Mouse (Mus musculus) CD4-positive, CD25-positive, alpha-beta regulatory T cell, adult 2 months (primary cell): ENCODE data around the gene Cbx1.
"Not testable (repeated sequence)": the region's sequence is repeated elsewhere in the genome, so short reads cannot be mapped to it uniquely, and the experiment has no call there.

Experiments used
- DNase-seq: peaks from one replicate; pipeline ENCODE4 v3.0.0-alpha.2; 2012; ENCODE audit warnings: low read depth, low spot score

Gene Cbx1

DNA sequence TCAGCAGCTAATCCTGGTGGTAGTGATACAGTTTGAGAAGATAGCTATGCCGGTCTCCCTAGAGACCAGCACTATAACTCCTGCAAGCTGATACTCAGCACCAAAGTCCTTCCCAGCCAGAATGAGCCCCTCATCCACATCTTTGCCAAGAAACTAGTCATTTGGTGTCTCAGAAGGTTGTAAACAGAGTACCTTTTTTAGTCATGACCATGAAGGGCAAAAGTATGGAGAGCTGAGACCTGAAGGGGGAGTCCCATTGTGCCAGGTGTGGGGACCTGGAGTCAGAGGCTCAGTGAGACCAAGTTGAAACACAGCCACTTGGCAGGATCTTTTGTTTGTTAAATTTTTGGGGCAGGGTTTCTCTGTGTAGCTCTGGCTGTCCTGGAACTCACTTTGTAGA, 45.2 kb downstream of the Cbx1 start:
- no peak for DNase-seq

DNA sequence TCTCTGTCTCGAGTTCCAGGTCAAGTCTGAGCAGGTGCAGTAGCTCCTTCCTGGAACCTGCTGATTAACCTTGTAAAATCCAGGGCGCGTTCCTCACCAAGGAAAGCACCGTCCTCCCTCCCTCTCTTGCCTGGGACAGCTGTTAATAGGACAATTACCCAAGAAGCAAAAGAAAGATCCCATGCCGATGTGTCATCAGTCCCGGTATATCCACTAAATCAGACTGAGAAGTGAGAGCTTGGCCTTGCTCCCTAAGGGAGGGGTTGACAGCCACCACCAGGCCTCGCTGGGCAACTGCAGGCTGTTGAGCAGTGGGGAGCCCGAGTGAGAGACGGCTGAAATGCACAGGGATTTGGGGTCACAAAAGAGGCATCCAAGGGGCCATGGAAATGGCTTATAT, 48.4 kb downstream of the Cbx1 start:
- DNase-seq = peak; percentile 19

DNA sequence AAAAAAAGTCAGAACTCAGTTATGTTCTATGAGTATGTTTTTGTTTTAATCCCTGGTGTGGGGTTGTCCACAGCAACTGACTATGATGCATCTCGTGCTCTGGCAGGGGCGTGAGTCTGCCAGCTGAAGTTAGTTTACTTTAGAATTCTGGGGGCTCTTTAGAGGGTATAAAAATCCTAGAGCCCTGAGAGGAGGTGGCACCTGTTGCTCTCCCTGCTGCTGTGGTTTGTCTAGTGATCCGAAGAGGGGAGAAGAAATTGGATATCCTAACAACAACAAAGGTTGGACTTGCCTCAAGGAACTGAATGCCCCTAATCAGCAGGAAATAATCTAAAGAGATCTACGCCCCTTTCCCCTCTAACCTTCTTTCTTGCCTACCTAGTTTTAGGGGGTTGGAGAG, 49.4 kb downstream of the Cbx1 start:
- DNase-seq = no peak

DNA sequence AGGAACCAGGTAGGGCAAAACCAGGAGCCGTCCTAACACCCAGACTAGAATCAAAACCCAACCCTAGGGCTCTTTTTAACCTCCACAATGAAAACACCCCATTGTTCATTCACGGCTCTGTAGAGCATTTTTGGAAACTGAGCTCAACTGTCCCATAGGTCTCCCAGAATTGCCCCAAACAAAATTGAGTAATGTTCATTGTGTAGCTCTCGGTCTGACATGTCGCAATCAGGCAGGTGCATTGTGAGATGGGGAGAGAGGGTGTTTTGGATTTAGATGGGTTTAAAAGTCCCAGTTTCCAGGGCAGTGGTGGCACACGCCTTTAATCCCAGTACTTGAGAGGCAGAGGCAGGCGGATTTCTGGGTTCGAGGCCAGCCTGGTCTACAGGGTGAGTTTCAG, 50.5 kb downstream of the Cbx1 start:
- no peak for DNase-seq

DNA sequence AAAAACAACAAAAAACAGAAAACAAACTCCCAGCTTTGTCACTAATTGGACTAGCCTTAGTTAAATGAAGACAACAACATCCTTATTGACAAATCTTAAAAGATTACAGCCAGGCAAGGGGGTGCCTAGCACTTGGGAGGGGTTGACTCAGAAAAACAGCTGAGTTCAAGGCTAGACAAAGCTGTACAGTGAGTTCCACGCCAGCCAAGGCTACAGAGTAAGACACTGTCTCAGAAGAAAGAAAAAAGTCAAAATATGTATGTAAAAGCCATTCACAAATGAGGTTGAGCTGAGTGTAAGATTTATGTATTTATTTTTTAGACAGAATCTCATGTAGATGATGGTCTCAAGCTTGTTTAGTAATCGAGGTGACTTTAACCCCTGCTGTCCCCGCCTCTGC, 51.0 kb downstream of the Cbx1 start:
- no peak for DNase-seq

DNA sequence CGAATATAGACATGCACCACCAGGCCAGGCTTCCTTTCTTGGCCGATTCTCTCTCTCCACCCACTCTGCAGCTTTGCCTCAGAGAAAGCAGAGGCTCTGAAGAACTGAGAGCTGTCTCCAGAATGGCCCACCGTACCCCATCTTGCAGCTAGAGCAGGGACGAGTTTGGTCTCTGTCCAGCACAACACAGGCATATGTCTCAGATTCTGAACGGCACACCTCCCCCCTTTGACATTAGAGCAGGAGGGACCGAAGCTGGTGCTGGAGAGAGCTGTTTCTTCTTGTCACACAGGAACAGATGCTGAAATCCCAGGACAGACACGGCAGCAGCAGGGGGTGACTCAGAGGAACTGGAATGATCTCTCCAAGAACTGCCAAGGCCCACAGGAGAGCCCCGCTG, 51.4 kb downstream of the Cbx1 start:
- DNase-seq = no peak

DNA sequence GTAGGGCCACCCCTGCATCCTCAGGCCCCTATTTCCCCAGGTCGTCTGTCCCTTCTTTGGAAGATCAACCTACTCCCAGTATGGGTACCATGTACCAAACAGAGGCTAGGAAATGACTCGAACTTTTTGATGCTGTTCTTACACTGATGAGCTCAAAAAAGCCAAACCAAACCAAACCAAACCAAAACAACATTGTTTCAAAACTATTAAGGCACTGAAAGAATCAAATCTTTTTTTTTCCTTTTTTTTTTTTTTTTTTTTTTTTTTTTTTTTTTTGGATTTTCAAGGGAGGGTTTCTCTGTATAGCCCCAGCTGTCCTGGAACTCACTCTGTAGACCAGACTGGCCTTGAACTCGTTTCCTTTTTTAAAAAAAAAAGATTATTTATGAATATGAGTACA, 54.7 kb downstream of the Cbx1 start:
- no peak for DNase-seq

DNA sequence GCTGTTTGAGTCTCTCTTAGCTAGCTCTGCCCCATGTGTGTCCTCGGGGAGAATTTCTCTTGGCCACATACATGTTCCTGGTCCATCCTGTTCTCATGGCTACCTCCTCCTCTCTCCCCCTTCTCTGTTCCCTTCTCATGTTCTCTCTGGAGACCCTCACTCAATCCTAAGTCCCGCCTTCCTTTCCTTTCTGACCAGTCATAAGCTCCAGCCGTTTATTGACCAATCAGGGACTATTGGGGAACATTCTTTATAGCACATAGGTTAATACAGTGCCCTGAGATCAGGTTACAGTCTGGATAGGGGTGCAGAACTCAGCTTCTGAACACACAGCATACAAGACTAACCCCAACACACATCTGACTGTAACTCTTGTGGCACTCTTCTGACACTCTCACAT, 58.3 kb downstream of the Cbx1 start:
- no peak for DNase-seq

DNA sequence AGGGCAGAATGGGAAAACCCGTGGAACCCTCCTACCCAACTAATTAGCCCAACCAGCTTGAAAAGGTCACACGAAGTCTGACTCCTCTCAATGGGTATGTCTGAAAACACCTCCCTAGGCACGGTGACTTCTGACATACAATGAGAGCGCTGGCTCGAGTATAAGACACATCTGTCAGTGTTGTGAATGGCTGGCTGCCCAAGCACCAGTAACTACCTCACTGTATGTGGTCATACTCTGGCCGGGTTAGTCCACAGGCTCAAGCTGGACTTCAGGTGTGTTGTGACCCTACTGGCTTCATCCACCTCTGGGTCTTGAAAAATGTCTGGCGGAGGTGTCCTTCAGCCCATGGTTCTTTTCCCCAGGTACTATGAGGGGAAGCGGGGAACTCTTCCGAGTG, 59.8 kb downstream of the Cbx1 start:
- no peak for DNase-seq

DNA sequence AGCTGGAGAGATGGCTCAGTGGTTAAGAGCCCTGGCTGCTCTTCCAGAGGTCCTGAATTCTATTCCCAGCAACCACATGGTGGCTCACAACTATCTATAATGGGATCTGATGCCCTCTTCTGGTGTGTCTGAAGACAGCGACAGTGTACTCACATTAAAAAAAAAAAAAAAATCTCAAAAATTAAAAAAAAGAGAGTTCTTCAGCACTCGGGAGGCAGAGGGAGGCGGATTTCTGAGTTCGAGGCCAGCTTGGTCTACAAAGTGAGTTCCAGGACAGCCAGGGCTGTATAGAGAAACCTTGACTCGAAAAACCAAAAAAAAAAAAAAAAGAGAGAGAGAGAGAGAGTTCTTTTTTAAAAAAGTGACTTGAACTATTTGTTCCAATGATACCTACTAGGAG, 60.2 kb downstream of the Cbx1 start:
- DNase-seq = not testable (repeated sequence)

DNA sequence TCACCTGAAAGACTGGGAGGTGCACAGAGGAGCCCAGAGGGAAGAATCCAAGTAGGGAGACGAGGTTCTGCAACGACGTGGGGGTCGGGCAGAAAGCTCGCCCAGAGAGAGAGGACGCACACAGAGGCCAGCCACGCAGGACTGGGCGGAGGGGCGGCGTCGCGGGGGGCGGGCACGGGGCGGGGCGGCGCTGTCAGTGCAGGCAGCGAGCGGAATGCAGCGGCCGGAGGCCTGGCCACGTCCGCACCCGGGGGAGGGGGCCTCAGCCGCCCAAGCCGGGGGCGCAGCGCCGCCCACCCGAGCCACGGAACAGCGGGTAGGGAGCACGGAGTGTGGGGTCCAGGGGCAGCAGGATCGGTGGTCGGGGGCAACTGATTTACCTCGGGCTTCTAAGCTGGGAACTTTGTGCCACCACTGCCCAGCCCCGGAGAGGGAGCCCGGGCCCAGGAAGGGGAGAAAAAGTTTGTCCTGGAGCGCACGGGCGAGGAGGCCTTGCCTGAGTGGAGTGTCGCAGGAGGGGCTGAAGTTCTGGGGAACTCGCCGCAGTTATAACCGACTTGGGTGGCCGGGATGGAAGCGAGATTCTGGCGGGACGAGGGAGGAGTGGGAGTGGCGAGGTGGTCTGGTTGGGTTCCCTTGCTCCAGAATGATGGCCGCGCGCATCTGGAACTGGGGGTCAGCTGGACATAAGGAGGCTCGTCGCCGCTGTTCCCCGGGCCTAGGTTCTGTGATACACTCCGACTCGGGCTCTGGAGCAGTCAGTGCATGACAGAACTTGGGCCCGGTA, 60.9 kb downstream of the Cbx1 start, which contains the start of gene Copz2:
Copz2 (plus strand) TSS at position 190 of the 787 bp plus-strand sequence.
- DNase-seq = no peak

DNA sequence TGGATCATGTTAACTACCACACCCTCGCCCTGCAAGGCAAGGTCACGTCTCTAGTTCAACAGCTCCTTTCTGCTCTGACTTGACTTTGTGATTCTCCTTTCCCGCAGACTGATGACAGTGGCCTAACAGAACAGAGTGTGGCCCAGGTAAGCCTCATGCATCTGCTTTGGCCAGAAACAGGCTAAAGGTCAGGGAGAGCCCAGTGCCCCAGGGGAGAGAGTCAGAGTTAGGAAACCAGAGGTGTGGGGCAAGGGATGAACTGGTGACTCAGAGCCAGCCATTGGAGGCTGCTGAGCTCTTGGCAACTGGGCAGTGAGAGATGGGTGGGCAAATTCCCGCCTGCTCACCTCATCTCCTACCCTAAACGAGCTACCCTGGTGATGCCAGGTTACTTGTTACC, 68.5 kb downstream of the Cbx1 start:
- no peak for DNase-seq
